Mouse (Mus musculus): ENCODE data around the gene Agl. TPM values are rescaled to one million over a fixed set of nuclear protein-coding genes. Genes with fewer than 3 reads are reported as not detected.
A peak's percentile ranks its signal among the peaks of the same experiment; 100 is the strongest.
"Not testable (repeated sequence)": the region's sequence is repeated elsewhere in the genome, so short reads cannot be mapped to it uniquely, and the experiment has no call there.

The Agl gene
- polyA plus RNA-seq, 1 experiment from 2014 or later, result 7.7 TPM

DNA sequence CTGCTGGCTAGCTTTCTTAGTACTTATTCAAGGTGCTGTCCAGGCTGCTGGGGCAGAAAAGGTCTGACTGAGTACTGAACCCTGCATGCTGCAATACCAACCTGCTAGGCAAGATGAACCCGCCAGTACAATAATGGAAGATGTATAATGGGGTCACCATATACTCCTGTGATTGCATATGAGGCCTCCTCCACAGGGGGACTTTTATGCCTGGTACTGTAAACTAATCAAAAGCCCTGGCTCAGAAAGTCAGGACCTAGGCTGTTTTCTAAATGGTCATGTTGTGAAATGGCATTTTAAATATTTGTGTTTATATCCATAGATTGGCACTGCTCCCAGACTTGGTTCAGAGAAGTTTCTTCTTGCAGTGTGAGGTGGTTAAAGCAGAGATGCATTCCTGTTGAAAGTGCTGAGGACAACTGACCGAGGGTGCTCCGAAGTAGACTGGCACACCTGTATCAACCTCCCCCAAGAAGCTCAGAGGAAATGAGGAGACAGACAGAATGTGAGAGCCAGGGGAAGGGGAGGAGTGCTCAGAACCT lies 8.8 kb upstream of the Agl start:
- no peak for DNase-seq (ENCODE audit: low spot score)

DNA sequence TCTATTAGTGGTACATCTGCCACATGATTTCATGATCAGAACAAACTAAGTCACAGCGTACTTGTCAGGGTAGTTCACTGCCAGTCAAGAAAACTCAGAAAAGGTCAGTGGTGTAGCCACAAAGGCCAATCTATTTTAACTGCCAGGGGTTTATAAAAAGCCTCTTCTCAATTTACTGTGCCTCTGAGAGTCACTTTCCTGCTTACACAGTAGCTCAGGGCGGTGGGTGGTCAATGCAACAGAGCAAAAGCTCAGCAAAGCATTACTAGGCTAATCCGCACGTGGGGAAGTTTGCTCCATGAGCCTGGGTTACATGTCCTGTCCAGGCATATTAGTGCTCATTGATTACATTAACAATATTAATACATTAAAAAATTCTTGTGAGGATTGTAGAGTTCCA lies 8.0 kb upstream of the Agl start:
- no peak for DNase-seq (ENCODE audit: low spot score)

GRCm38 (mm10) chr3:116815305-116815797 lies 7.4 kb upstream of the Agl start:
- no peak for DNase-seq (ENCODE audit: low spot score)

DNA sequence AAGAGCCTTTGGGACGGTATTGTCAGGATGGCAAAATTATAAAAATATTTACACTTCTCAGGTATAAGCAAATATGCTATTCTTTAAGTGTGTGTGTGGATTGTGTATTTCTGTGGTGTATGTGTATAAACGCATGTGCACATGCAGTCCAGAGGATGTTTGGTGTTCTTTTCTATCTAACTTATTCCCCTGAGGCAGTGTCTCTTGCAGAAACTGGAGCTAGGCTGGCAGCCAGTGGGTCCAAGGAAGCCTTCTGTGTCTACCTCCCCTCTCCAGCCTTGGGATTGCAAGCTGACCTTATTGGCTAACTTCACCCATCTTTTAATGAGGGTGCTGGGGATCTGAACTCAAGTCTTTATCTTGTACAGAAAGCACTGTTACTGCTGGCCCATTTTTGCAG lies 5.0 kb upstream of the Agl start:
- no peak for DNase-seq (ENCODE audit: low spot score)

DNA sequence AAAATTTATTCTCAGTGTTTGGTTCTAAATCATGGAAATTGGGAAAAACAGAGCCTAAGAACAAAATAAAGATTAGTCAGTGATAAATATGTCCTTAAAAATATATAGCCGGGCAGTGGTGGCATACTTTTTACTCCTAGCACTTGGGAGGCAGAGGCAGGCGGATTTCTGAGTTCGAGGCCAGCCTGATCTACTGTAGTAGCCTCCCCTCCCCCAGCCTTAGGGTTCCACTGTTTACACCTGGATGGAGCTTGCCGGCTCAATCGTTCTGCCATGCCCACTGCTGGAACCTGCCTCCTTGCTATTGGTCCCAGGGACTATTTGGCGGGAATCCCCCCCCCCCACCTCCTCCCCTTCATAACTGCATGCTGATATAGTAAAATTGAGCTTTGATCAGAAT lies 2.4 kb upstream of the Agl start:
- DNase-seq (ENCODE audit: low spot score), result not testable (repeated sequence)

DNA sequence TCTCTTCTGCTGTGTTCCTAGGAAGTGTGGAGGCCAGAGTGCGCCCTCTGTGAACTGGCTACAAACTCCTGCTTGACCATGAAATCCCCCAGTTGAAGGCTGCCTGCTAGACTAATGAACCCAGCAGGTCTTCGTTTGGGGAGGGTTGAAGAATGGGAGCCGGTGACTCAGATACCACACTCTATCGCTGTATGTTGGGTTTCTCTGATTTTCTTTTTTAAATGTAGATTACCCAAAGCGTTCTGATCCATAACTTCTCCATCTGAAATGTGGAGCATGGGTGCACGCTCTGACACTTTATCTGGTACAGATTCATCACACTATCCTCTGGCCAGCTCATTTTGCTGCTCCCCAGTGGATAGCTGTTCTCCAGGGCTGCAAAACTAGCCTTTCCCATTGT lies 1.3 kb upstream of the Agl start:
- DNase-seq (ENCODE audit: low spot score), result no peak

DNA sequence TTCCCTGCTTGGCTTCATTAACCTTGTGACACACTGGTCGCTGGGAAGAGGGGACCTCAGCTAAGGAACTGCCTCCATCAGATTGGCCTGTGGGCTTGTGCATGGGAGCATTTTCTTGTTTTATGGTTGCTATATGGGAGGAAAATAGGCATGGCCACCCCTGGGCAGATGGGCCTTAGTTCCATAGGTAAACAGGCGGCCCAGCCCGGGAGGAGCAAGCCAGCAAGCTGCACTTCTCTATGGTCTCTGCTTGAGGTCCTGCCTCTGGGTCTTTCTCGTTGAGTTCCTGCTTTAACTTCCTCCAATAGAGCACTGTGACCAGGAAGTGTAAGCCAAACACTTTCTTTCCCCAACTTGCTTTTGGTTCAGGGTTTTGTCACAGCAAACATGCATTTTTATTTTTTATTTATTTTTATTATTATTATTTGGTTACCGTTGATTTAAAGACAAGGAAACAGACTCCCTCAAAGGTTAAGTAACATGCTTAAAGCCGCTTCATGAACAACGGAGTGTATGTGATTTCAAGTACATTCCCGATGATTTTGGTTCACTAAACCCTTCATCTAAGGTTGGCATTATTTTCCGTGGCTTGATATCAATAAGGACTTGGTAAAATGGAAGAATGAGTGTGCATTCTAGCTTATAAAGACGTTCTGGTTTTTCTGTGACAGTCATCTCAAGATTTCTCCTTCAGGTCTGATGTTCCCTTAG lies 696 bp upstream of the Agl start:
- no peak for DNase-seq (ENCODE audit: low spot score)

DNA sequence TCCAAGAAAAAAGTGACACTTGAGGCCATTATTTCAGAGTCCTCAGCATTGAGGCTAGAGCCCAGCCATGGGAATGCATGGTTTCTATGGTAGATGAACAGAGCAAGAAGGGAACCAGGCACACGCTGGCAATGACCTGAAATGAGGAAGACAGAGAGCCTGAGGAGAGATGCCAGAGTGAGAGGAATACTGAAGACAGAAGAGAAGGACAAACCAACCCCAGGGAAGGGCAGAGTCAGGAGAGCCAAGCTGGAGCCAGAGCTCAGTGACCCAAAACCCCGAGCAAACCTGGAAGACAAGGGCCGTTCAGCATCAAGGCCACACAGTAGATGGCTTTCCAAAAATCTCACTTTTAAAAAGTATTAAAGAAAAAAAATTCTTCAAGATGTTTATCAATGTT lies 2.1 kb downstream of the Agl start:
- no peak for DNase-seq (ENCODE audit: low spot score)

DNA sequence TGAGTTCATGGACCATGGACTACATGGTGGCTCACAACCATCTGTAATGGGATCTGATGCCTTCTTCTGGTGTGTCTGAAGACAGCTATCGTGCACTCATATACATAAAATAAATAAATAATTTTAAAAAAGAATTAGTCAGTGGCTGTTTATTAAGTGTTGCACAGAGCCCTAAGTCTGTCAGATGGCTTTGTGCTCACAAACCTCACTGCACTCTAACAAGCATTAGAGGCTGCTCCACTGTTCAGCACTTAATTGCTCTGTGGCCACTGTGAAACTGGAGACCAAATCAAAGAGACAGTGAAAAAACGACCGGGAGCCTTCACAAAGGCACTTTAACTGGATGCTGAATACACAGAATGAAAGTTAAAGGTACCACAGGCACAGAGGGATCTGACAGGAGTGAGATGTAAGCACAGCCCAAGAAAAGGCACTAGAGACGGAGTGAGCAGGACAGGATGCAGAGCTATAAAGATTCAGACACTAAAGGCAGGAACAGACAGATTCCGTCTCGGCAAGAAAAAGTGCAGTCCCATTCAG lies 3.1 kb downstream of the Agl start:
- DNase-seq (ENCODE audit: low spot score), result no peak

DNA sequence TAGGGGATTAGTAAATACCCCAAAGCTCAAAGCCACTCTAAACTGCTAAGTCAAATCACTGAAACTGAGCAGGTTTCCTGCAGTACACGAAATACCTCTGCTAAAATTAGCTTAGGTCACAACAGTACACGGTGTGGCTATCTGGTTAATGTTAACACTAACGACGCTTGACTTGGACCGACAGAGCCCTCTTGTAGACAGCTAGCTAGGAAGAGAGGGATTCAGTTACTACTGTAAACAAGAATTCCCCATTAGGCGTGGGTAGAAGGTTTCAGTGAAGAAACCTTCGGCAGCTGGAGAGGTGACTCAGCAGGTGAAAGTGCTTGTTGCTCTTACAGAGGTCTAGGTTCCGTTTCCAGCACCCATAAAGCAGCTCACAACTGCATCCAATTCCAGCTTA lies 6.2 kb downstream of the Agl start:
- no peak for DNase-seq (ENCODE audit: low spot score)

GRCm38 (mm10) chr3:116798821-116799510 lies 9.0 kb downstream of the Agl start:
- no peak for DNase-seq (ENCODE audit: low spot score)

- DNase-seq (ENCODE audit: low spot score), result no peak
Measured at GRCm38 (mm10) chr3:116788851-116789250, 19.1 kb downstream of the Agl start.

GRCm38 (mm10) chr3:116786543-116786942 lies 21.4 kb downstream of the Agl start:
- DNase-seq (ENCODE audit: low spot score), result no peak

DNA sequence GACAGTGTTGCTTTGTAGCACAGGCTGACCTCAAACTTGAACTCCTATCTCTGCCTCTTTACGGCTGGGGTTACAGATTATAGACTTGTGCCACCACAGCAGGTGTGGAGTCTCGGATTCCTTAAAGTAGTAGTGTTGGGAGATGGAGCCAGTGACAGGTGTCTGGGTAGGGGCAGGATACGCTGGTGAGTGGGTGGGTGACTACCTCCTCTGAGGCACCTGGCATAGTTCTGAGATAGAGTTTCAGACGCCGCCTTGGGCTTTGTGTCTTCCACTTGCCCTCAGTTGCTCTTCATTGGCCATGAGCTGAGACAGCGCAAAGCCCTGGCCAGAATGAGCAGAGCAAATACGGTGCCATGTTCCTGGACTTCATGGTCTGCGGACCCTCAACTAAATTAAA lies 22.1 kb downstream of the Agl start:
- no peak for DNase-seq (ENCODE audit: low spot score)

DNA sequence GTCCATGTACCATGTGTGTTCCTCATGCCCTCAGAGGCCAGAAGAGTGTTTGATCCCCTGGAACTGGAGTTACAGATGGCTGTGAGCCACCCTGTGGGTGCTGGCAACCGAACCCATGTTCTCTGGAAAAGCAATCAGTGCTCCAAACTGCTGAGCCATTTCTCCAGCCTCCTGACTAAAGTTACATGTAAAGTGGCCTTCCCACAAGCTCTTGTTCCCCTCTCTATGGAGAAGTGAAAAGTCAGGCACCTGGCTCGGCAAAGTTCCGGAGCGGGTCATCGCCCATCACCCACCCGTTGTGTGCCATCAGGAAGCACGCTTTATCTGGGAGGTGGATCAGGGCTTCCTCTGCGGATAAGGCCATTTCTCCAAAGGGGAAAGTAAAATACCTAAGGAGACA lies 23.2 kb downstream of the Agl start:
- no peak for DNase-seq (ENCODE audit: low spot score)

DNA sequence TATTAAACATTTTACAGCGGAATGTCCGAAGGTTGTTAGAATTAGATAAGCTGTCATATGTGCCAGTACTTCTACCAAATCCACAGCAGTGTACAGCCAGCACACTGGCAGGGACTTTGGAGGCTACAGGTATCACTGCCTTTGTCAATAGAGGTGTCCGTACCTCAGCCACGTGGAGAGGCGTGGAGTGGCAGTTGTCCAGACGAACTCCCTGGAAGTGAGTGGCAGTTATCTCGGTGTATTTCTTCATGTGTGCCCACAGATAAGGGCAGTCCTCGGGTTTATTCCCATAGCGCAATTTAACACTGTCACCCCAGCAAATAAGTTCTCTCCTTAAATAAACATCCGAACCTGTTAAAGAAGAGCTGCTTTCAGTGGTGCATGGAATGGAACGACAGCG lies 23.7 kb downstream of the Agl start:
- DNase-seq (ENCODE audit: low spot score), result no peak

DNA sequence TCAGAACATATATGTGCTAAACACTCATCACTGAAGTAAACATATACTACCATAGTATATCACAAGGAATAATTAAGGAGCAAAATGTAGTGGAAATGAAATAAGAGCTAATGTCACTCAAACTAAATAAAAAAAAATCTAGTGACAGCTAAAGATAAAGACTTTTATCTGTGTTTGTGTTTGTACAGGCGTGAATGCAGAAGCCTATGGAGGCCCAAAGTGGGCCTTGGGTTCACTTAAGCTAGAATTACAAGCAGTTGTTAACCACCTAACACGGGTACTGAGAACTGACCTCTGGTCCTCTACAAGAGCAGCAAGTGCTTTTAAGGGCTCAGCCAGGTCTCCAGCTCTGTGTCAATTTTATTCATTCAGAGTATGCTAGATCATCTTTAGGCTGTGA lies 31.0 kb downstream of the Agl start:
- no peak for DNase-seq (ENCODE audit: low spot score)

DNA sequence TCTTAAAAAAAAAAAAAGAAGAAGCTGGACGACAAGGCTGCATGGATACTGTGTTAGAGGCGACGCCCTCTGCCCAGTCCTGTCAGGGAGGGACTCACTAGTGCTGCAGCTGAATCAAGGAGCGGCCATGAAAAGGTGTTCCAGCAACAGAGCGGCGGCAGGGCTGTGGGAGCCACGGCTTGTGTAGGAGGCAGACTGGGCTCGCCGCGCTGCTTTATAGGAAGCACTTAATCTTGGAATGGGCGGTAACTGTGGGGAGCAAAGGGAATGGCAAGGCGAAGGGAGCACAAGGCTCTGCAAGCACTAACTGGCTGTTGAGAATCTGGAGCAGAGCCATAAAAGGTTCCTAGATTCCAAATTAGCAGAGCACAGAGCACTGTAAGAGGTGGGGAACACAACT lies 34.1 kb downstream of the Agl start:
- no peak for DNase-seq (ENCODE audit: low spot score)

DNA sequence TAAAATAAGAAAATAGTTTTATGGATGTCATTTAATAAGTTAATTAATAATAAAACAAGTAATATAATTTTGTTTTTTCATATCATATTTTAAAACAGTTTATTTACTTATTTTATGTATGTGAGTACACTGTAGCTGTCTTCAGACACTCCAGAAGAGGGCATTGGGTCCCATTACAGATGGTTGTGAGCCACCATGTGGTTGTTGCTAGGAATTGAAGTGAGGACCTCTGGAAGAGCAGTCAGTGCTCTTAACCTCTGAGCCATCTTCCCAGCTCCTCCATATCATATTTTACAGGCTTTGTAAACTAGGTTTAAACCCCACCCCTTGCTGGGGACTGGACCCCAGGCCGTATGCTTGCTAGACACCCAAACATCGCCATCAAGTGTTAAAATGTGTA lies 36.4 kb downstream of the Agl start:
- DNase-seq (ENCODE audit: low spot score), result no peak

GRCm38 (mm10) chr3:116766963-116767362 lies 41.0 kb downstream of the Agl start:
- peak; percentile 24 for DNase-seq (ENCODE audit: low spot score)

- no peak for DNase-seq (ENCODE audit: low spot score)
Measured at GRCm38 (mm10) chr3:116752818-116753217, 55.1 kb downstream of the Agl start.

GRCm38 (mm10) chr3:116751191-116751860 lies 56.6 kb downstream of the Agl start:
- DNase-seq (ENCODE audit: low spot score), result peak; percentile 39
